Mouse (Mus musculus) brain, embryonic 14.5 days (tissue): ENCODE results near the gene D930048N14Rik.

ENCODE experiments used
- CTCF ChIP-seq: fragments of 200-500 bp; IDR thresholded peaks from 2 replicates; pipeline ENCODE4 v1.5.1; 2012; ENCODE audit warnings: inconsistent platforms, mild to moderate bottlenecking, moderate library complexity, borderline replicate concordance; ENCODE audit not compliant: insufficient read depth, insufficient read length; ENCODE audit errors: extremely low read depth
- POLR2A ChIP-seq: fragments of 200-500 bp; IDR thresholded peaks from 2 replicates; pipeline ENCODE4 v1.6.1; 2012; ENCODE audit warnings: mild to moderate bottlenecking, inconsistent platforms, borderline replicate concordance; ENCODE audit not compliant: poor library complexity, insufficient read depth, insufficient read length, severe bottlenecking; ENCODE audit errors: extremely low read depth

DNA sequence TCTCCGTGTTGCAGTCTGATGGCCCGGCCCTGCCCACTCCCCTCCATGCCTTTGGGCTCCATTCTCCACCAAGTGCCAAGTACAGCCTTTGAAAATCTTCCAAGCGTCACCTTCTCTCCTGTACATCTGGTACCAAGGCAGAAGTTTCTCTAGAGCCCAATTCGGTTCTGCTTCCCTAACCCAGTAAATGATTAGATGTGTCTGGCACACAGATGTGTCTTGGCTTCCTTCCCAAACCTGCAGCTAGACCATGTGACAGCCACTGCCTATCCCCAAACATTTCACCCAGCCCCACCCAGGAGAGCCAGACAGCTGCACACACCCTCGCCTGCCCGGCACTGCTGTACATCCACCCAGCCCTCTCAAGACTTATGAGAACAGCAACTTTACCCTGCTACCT, 8.0 kb downstream of the D930048N14Rik start:
- no peak for TF ChIP-seq CTCF
- TF ChIP-seq POLR2A: no peak
